Mouse (Mus musculus) spleen, adult 2 months (tissue): ENCODE measurements around the gene Pcp4l1. TPM values are rescaled to one million over a fixed set of nuclear protein-coding genes. Genes with fewer than 3 reads are reported as not detected.

Source experiments
- DNase-seq, 2 experiments: peaks; one replicate each; pipeline versions ENCODE4 v3.0.0 to v3.0.0-alpha.2; 2012 to 2021; ENCODE audit warnings: low spot score in 2 of 2, low read depth in 1 of 2
- H3K27ac ChIP-seq: fragments of 200-500 bp; 2 replicates; pipeline ENCODE4 v1.5.1; 2012; ENCODE audit warnings: low read length, inconsistent platforms; ENCODE audit not compliant: insufficient read depth
- H3K27me3 ChIP-seq: fragments of 200-500 bp; 2 replicates; pipeline ENCODE4 v1.6.1; 2012; ENCODE audit warnings: mild to moderate bottlenecking, moderate library complexity, low read length, inconsistent platforms; ENCODE audit not compliant: control insufficient read depth, insufficient read depth
- H3K36me3 ChIP-seq: fragments of 200-500 bp; 2 replicates; pipeline ENCODE4 v1.6.1; 2012; ENCODE audit warnings: mild to moderate bottlenecking, low read length, inconsistent platforms; ENCODE audit not compliant: control insufficient read depth, insufficient read depth
- H3K4me1 ChIP-seq: fragments of 200-500 bp; 2 replicates; pipeline ENCODE4 v1.6.1; 2011; ENCODE audit warnings: inconsistent platforms; ENCODE audit not compliant: control insufficient read depth, insufficient read depth, insufficient read length
- H3K4me3 ChIP-seq: fragments of 200-500 bp; 2 replicates; pipeline ENCODE4 v1.5.1; 2011; ENCODE audit warnings: mild to moderate bottlenecking, inconsistent platforms; ENCODE audit not compliant: insufficient read depth, insufficient read length; ENCODE audit errors: extremely low read depth
- CTCF ChIP-seq: fragments of 200-500 bp; IDR thresholded peaks from 2 replicates; pipeline ENCODE4 v1.5.1; 2011; ENCODE audit warnings: mild to moderate bottlenecking, inconsistent platforms; ENCODE audit not compliant: insufficient read depth, insufficient read length, insufficient replicate concordance; ENCODE audit errors: extremely low read depth
- POLR2A ChIP-seq: fragments of 200-500 bp; IDR thresholded peaks from 2 replicates; pipeline ENCODE4 v1.6.1; 2011; ENCODE audit warnings: low read depth, low read length, inconsistent platforms
- WGBS: fragments of 180-500 bp; shearing (Covaris S2); methylation state at CpG from one replicate; pipeline ENCODE4 v1.1.7; 2018; 5-methylcytosine and 5-hydroxymethylcytosine counted together
- polyA plus RNA-seq: library from polyadenylated mRNA; depleted of rRNA; stranded (reverse); fragments of >200 nt; gene quantifications from 2 replicates; pipeline ENCODE4 v1.2.3, GENCODE M21; 2012

Gene Pcp4l1
- polyA plus RNA-seq, 1 experiment = 4.4 TPM

GRCm38 (mm10) chr1:171235791-171236190, 39.7 kb upstream of the Pcp4l1 start:
- H3K36me3 ChIP-seq = peaks cover 41% of the 10 kb centered on the region
- H3K27ac ChIP-seq = no peak overlapping the region
- peaks cover 5% of the 10 kb centered on the region; the same call in 1 of the 2 replicates for H3K4me1 ChIP-seq

GRCm38 (mm10) chr1:171234538-171234937, 38.5 kb upstream of the Pcp4l1 start:
- no peaks in the 10 kb centered on the region for H3K27me3 ChIP-seq
- no peak for DNase-seq
- H3K36me3 ChIP-seq = peaks cover 32% of the 10 kb centered on the region
- WGBS = 77% methylated on average over 4 of the region's 4 CpGs
- peaks cover 5% of the 10 kb centered on the region; the same call in 1 of the 2 replicates for H3K4me1 ChIP-seq
- H3K4me3 ChIP-seq = no peak overlapping the region
- TF ChIP-seq CTCF (no peak), POLR2A (no peak)
- H3K27ac ChIP-seq = peak overlapping the region; percentile 59

More at GRCm38 (mm10) chr1:171235791-171236190, 39.7 kb upstream of the Pcp4l1 start:
- TF ChIP-seq POLR2A (no peak), CTCF (no peak)
- 66% methylated on average over 4 of the region's 4 CpGs for WGBS
- Histone ChIP-seq H3K27me3 (no peaks in the 10 kb centered on the region), H3K4me3 (no peak overlapping the region)
- no peak for DNase-seq

- peaks cover 5% of the 10 kb centered on the region; the same call in 1 of the 2 replicates for H3K4me1 ChIP-seq
- DNase-seq = no peak
- H3K4me3 ChIP-seq = peak within 1 kb of the TSS; percentile 46
- no peaks in the 10 kb centered on the region for H3K27me3 ChIP-seq
- peak within 1 kb of the TSS; percentile 59 for H3K27ac ChIP-seq
- 13% methylated on average over 14 of the region's 14 CpGs for whole genome bisulfite sequencing
- H3K36me3 ChIP-seq = peaks cover 32% of the 10 kb centered on the region
- no peak for TF ChIP-seq CTCF
- TF ChIP-seq POLR2A = no peak
Observed at GRCm38 (mm10) chr1:171234126-171234525, 38.1 kb upstream of the Pcp4l1 start, which contains the start of gene Fcer1g. TSS of gene Fcer1g (minus strand) at chr1:171234365.

GRCm38 (mm10) chr1:171232800-171233730, 37.0 kb upstream of the Pcp4l1 start:
- peak overlapping the region; percentile 58; the same call in 1 of the 2 replicates for H3K27ac ChIP-seq
- H3K4me3 ChIP-seq = peak overlapping the region; percentile 46; the same call in 1 of the 2 replicates
- H3K4me1 ChIP-seq = peaks cover 5% of the 10 kb centered on the region; the same call in 1 of the 2 replicates
- peaks cover 29% of the 10 kb centered on the region for H3K36me3 ChIP-seq
- DNase-seq = no peak
- TF ChIP-seq POLR2A (no peak), CTCF (no peak)
- no peaks in the 10 kb centered on the region for H3K27me3 ChIP-seq
- WGBS = 65% methylated on average over 12 of the region's 12 CpGs

GRCm38 (mm10) chr1:171232348-171232747, 36.3 kb upstream of the Pcp4l1 start:
- Histone ChIP-seq H3K27ac (peak overlapping the region; percentile 2; the same call in 1 of the 2 replicates), H3K36me3 (peaks cover 22% of the 10 kb centered on the region), H3K4me3 (0 out of 2 replicates have a peak overlapping the region, but pooled peaks have one; percentile 4), H3K27me3 (no peaks in the 10 kb centered on the region), H3K4me1 (peaks cover 5% of the 10 kb centered on the region; the same call in 1 of the 2 replicates)
- no peak for TF ChIP-seq POLR2A
- TF ChIP-seq CTCF = no peak
- no peak for DNase-seq
- WGBS = 71% methylated on average over 5 of the region's 5 CpGs

GRCm38 (mm10) chr1:171231844-171232243, 35.8 kb upstream of the Pcp4l1 start:
- DNase-seq = no peak
- Histone ChIP-seq H3K27me3 (no peaks in the 10 kb centered on the region), H3K4me1 (peaks cover 5% of the 10 kb centered on the region; the same call in 1 of the 2 replicates), H3K4me3 (peak overlapping the region; percentile 10; the same call in 1 of the 2 replicates), H3K27ac (0 out of 2 replicates have a peak overlapping the region, but pooled peaks have one; percentile 2), H3K36me3 (peaks cover 17% of the 10 kb centered on the region)
- WGBS = 13% methylated on average over 4 of the region's 4 CpGs
- TF ChIP-seq CTCF = no peak
- no peak for TF ChIP-seq POLR2A

- Histone ChIP-seq H3K27me3 (no peaks in the 10 kb centered on the region), H3K4me1 (peaks cover 5% of the 10 kb centered on the region; the same call in 1 of the 2 replicates), H3K36me3 (peaks cover 6% of the 10 kb centered on the region; the same call in 1 of the 2 replicates), H3K27ac (no peak overlapping the region), H3K4me3 (no peak overlapping the region)
- TF ChIP-seq POLR2A = no peak
- TF ChIP-seq CTCF = no peak
- 85% methylated on average over 3 of the region's 3 CpGs for WGBS
- DNase-seq = no peak
Observed at GRCm38 (mm10) chr1:171230215-171230614, 34.1 kb upstream of the Pcp4l1 start.
